Mouse (Mus musculus) neural tube, embryonic 11.5 days (tissue): ENCODE results near the gene Itm2b. TPM values are rescaled to one million over a fixed set of nuclear protein-coding genes. Genes with fewer than 3 reads are reported as not detected.

Source experiments
- ATAC-seq: fragments of 200-750 bp; cut with Nextera tagmentation; 2 replicates; pipeline ENCODE4 v1.8.0; 2017; ENCODE audit warnings: moderate number of reproducible peaks, mild to moderate bottlenecking, moderate TSS enrichment, moderate library complexity; ENCODE audit not compliant: insufficient read depth, low FRiP score, low TSS enrichment
- DNase-seq: peaks from one replicate; pipeline ENCODE4 v3.0.0-alpha.2; 2015; ENCODE audit warnings: low spot score
- H3K27ac ChIP-seq: fragments of 300-500 bp; sonication (generic); 2 replicates; pipeline ENCODE4 v1.5.1; 2014; ENCODE audit warnings: low read depth, mild to moderate bottlenecking, low read length
- H3K27me3 ChIP-seq: fragments of 300-500 bp; sonication (generic); 2 replicates; pipeline ENCODE4 v1.6.1; 2014; ENCODE audit warnings: mild to moderate bottlenecking, low read length, mixed read lengths; ENCODE audit not compliant: control insufficient read depth, insufficient read depth
- H3K36me3 ChIP-seq: fragments of 300-500 bp; sonication (generic); 2 replicates; pipeline ENCODE4 v1.6.1; 2014; ENCODE audit warnings: mild to moderate bottlenecking, low read length, moderate library complexity, mixed read lengths; ENCODE audit not compliant: control insufficient read depth, insufficient read depth
- H3K4me1 ChIP-seq: fragments of 300-500 bp; sonication (generic); 2 replicates; pipeline ENCODE4 v1.6.1; 2014; ENCODE audit warnings: low read length, mixed read lengths; ENCODE audit not compliant: control insufficient read depth, insufficient read depth
- H3K4me2 ChIP-seq: fragments of 300-500 bp; sonication (generic); 2 replicates; pipeline ENCODE4 v1.6.1; 2014; ENCODE audit warnings: low read depth, mild to moderate bottlenecking, moderate library complexity
- H3K4me3 ChIP-seq: fragments of 300-500 bp; sonication (generic); 2 replicates; pipeline ENCODE4 v1.5.1; 2014; ENCODE audit warnings: low read depth, low read length
- H3K9ac ChIP-seq: fragments of 300-500 bp; sonication (generic); 2 replicates; pipeline ENCODE4 v1.6.1; 2014; ENCODE audit warnings: mild to moderate bottlenecking, low read length
- H3K9me3 ChIP-seq: fragments of 300-500 bp; sonication (generic); 2 replicates; pipeline ENCODE4 v1.6.1; 2016; ENCODE audit warnings: low read length; ENCODE audit not compliant: control insufficient read depth
- WGBS: fragments of 180-500 bp; shearing (Covaris S2); extraction: QIAGEN DNeasy Blood & Tissue Kit; methylation state at CpG from one replicate; pipeline ENCODE4 v1.1.7; 2014; 5-methylcytosine and 5-hydroxymethylcytosine counted together
- polyA plus RNA-seq: library from polyadenylated mRNA; unstranded; fragments of >200 nt; fragmentation: Nextera tagmentation; extraction: Ambion mirVana; gene quantifications from 2 replicates; pipeline ENCODE4 v1.2.1, GENCODE M21; 2014

Itm2b gene
- polyA plus RNA-seq, result 349 and 359 TPM in 2 replicates

DNA sequence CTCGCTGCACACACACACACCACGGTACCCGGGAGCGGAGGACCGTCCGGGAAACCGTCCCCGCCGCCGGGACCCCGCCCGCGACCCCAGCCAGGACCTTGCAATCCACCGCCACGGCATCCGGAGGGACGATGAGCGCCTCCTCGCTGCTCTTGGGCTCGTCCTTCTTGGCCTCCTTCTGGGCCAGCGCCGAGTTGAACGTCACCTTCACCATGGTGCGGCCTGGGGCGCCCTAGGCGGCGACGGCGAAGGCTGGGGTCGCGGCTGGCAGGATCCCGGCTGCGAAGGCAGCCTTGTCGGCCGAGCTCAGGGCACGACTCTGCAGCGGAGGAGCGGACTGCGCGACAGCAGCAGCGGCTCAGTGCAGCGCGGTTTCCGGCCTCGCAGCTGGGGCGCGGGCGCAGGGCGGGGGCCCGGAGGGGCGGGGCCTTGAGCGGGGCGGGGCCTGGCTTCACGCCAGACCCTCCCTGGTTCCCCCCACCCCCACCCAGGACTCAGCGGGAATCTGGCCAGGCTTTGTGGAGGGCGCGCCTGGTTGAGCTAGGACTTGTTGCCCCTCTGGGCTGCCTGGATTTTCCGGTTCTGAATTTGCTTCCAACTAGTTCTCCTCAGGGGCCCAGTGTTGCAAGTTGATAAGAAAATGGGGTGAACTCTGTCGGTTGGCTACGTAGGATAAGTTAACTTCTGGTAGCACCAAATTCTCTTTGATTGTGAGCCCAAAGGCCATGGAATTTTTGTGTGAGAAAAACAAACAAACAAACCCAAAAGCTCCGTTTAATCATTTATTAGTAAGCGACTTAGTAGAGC, at the start of gene Itm2b:
Gene Itm2b (minus strand): TSS at position 377 of the 807 bp plus-strand sequence.
- ATAC-seq, result peak; percentile 94
- 0 out of 2 replicates have a peak, but pooled peaks cover 5% of the 10 kb centered on the region for H3K4me1 ChIP-seq
- H3K4me3 ChIP-seq, result peak within 1 kb of the TSS; percentile 83
- H3K9ac ChIP-seq, result peak within 1 kb of the TSS; percentile 96
- under 1% methylated on average over 62 of the region's 62 CpGs for WGBS
- H3K4me2 ChIP-seq, result peak within 1 kb of the TSS; percentile 66
- DNase-seq, result peak; percentile 92
- H3K27ac ChIP-seq, result peak within 1 kb of the TSS; percentile 93
- H3K9me3 ChIP-seq, result no peaks in the 10 kb centered on the region
- H3K27me3 ChIP-seq, result no peaks in the 10 kb centered on the region
- no peaks in the 10 kb centered on the region for H3K36me3 ChIP-seq

DNA sequence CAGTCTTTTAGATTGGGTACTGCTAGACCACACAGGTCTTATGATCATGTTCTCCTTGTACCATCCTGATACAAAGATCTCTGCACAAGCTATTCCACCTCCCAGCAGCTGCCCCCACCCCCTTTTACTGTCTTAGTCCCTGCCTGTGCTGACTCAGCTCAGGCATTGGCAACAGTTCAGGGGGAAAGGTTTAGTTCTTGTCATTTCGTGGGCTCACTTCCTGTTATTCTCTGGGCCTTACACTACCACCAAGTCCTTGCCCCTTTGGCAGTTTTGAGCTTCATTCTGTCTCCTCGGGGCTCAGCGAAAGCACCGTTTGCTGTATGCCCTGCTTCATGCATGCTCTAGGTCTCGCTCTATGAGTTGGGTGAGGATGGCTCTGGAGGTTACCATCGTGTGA, 48.4 kb upstream of the Itm2b start:
- ATAC-seq, result no peak
- WGBS, result 85% methylated on average over 6 of the region's 6 CpGs
- Histone ChIP-seq H3K27ac (no peak overlapping the region), H3K9ac (no peak overlapping the region), H3K4me1 (no peaks in the 10 kb centered on the region), H3K27me3 (no peaks in the 10 kb centered on the region), H3K36me3 (no peaks in the 10 kb centered on the region), H3K9me3 (no peaks in the 10 kb centered on the region), H3K4me3 (no peak overlapping the region), H3K4me2 (no peak overlapping the region)
- DNase-seq, result no peak

DNA sequence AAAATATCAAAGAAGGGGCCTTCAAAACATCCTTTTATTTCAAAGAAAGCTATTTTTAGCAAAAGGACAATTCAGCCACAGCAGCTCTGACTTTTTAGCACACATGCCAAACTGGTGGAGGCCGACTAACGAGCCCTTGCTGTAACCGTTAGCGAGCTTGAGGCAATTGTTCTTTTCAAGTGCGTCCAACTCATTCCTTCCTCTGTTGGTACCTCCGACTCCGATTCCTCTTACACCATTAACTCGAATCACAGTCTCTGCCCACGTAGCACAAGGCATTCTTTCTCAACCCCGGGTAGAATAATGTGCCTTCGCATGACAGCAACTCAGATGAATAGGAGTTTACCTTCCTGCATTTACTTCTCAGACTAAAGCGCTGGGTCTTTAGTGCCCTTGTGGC, 45.5 kb upstream of the Itm2b start:
- Histone ChIP-seq H3K4me1 (no peaks in the 10 kb centered on the region), H3K9ac (no peak overlapping the region), H3K4me3 (no peak overlapping the region), H3K27me3 (no peaks in the 10 kb centered on the region), H3K36me3 (no peaks in the 10 kb centered on the region), H3K9me3 (no peaks in the 10 kb centered on the region), H3K27ac (no peak overlapping the region), H3K4me2 (no peak overlapping the region)
- DNase-seq (no peak), ATAC-seq (no peak)
- 52% methylated on average over 12 of the region's 12 CpGs for WGBS

DNA sequence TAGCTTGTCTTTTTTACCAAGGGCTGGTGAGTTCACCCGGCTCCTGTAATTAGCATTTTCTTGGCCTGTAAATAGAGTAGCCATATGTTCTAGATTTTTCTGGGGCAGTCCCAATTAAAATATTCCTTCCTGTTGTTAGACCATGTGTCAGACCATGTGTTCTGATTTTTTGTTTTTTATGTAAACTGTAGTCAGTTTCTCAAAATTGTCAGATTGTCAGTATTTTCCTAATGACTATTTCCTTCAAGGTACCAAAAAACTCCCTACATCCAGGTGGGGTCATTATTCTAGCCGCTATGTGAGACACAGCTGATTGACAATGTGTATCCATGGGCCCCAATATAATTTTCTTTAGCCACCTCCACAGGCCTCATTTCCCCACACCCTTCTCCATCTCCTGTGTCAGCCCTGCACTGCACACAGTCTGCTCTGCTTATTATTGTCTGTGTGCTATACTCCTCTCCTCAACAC, 40.5 kb upstream of the Itm2b start:
- WGBS, result 83% methylated on average over 2 of the region's 2 CpGs
- Histone ChIP-seq H3K9me3 (no peaks in the 10 kb centered on the region), H3K27me3 (no peaks in the 10 kb centered on the region), H3K9ac (no peak overlapping the region), H3K4me1 (no peaks in the 10 kb centered on the region), H3K4me3 (no peak overlapping the region), H3K36me3 (no peaks in the 10 kb centered on the region), H3K27ac (no peak overlapping the region), H3K4me2 (no peak overlapping the region)
- ATAC-seq (no peak), DNase-seq (no peak)

DNA sequence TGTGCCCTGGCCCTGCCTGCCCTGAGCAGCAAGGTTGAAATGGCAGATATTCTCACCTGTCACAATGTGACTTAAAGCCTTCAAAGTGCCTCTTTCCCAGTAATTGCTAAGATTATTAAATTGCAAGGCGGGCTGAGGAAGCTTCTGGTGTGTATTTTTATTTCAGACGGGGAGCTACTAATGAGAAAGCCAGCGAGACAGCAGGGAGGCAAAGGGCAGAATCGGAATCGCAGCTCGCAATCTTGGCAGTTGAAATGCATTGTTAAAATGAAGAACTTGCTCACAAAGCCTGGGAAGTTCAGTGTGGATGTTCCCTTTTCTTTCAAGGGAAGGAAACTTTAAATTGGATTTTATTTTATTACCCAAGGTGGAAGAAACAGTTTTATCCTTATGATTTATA, 39.9 kb upstream of the Itm2b start:
- Histone ChIP-seq H3K4me3 (no peak overlapping the region), H3K4me1 (no peaks in the 10 kb centered on the region), H3K27ac (no peak overlapping the region), H3K9me3 (no peaks in the 10 kb centered on the region), H3K9ac (no peak overlapping the region), H3K27me3 (no peaks in the 10 kb centered on the region), H3K36me3 (no peaks in the 10 kb centered on the region), H3K4me2 (no peak overlapping the region)
- 61% methylated on average over 6 of the region's 6 CpGs for WGBS
- no peak for DNase-seq
- no peak for ATAC-seq

DNA sequence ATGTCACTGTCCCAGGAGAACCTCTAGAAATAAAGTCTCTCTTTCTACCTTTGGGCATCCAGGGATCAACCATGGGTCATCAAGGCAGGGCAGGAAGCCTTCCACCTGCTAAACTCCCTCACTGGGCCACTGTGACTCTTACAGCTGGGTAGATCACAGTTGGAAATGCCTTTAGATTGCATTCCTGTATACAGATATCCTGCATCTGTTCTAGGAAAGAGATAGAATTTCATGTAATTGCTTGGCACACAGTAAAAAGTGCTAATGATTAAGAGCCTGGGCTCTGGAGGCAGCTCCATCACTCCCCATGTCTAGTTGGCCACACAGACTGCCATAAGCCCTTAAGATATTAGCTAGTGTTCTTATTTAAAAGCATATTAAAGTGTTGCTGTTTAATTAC, 38.5 kb upstream of the Itm2b start:
- no peak for DNase-seq
- Histone ChIP-seq H3K4me3 (no peak overlapping the region), H3K27ac (no peak overlapping the region), H3K9me3 (no peaks in the 10 kb centered on the region), H3K27me3 (no peaks in the 10 kb centered on the region), H3K4me2 (no peak overlapping the region), H3K36me3 (no peaks in the 10 kb centered on the region), H3K9ac (no peak overlapping the region), H3K4me1 (no peaks in the 10 kb centered on the region)
- no peak for ATAC-seq

DNA sequence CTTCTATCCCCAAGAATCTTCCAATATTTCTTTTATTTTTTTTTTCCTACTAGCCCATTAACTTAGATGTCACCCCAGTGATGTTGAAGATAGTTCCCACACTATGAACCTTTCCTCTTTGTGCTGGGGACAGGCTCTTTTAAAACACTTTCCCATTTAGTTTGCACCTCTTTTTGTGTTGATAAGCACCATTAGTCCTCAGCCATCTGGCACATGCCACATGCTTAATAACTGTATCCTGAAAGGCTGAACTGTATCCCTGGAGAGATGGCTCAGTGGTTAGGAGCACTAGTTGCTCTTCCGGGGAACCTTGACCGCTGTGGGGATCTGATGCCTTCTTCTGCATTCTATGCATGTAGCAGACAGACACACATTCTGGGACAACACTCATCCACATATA, 37.5 kb upstream of the Itm2b start:
- Histone ChIP-seq H3K9ac (no peak overlapping the region), H3K27me3 (no peaks in the 10 kb centered on the region), H3K4me3 (no peak overlapping the region), H3K36me3 (no peaks in the 10 kb centered on the region), H3K4me1 (no peaks in the 10 kb centered on the region), H3K4me2 (no peak overlapping the region), H3K27ac (no peak overlapping the region), H3K9me3 (no peaks in the 10 kb centered on the region)
- ATAC-seq (no peak), DNase-seq (no peak)
- WGBS, result 93% methylated on average over 2 of the region's 2 CpGs

DNA sequence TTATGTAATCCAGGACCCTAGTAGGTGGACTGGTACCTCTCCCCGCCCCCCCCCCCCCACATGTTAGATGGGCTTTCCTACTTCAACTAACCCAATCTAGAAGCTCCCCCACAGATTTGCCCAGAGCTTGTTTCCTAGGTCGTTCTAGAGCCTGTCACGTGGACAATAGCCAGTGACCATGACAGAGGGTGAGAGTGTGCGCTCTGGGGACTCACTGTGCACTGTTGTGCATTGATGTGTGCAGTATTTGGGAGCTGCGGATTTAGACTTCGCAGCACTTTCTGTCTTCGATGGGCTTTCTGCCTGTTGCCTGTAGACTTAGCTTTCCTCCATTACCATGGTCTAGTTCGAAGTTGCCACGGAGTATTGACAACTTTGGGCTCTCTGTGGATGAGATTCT, 36.5 kb upstream of the Itm2b start:
- no peak overlapping the region for H3K4me2 ChIP-seq

DNA sequence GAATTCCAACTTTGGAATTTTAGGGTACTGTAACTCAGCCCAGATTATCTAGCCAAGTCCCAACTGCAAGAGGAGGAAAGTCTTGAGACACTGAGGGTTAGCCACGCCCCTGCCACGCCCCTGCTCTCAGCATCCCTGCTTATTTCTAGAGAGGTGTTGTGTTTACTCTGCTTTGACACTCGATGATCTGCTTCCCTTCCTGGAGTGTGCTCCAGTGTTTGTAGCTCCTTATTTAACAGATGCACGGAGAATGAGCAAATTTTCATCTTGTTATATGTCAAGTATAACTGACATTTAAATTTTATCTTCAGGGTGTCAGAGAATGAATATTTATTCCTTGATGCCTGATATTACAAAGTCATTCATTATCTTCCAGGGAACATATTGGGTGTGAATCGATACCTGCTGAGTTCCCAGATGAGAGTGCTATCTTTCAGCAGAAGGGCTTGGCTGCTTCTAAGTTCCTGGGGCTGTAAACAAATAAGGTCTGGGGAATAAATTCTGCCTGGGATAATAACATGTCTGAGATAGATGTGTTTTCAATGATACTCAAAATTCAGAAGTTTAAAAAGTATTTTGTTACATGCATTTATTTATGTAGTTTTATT, 35.2 kb upstream of the Itm2b start:
- WGBS, result 37% methylated on average over 5 of the region's 5 CpGs
- no peak overlapping the region for H3K4me2 ChIP-seq
- no peaks in the 10 kb centered on the region for H3K27me3 ChIP-seq
- H3K4me3 ChIP-seq, result no peak overlapping the region
- H3K27ac ChIP-seq, result no peak overlapping the region
- no peaks in the 10 kb centered on the region for H3K9me3 ChIP-seq
- H3K36me3 ChIP-seq, result no peaks in the 10 kb centered on the region
- no peaks in the 10 kb centered on the region for H3K4me1 ChIP-seq
- H3K9ac ChIP-seq, result no peak overlapping the region
- DNase-seq (no peak), ATAC-seq (no peak)

More for the DNA sequence above, 36.5 kb upstream of the Itm2b start:
- DNase-seq, result no peak
- Histone ChIP-seq H3K9ac (no peak overlapping the region), H3K4me1 (no peaks in the 10 kb centered on the region), H3K36me3 (no peaks in the 10 kb centered on the region), H3K9me3 (no peaks in the 10 kb centered on the region), H3K27me3 (no peaks in the 10 kb centered on the region), H3K4me3 (no peak overlapping the region), H3K27ac (no peak overlapping the region)
- WGBS, result 82% methylated on average over 9 of the region's 9 CpGs
- ATAC-seq, result no peak
